Mouse (Mus musculus) thymus, postnatal 4 days (tissue): ENCODE data around the gene Doc2g.
"Not testable (repeated sequence)": the region's sequence is repeated elsewhere in the genome, so short reads cannot be mapped to it uniquely, and the experiment has no call there.

Experiments
- DNase-seq: peaks from one replicate; pipeline ENCODE4 v3.0.0; 2021

The Doc2g gene

GRCm38 (mm10) chr19:4003112-4003511, at the start of gene Doc2g:
Doc2g (plus strand) TSS chr19:4003313.
- DNase-seq: no peak

GRCm38 (mm10) chr19:3955033-3955432, 48.1 kb upstream of the Doc2g start:
- DNase-seq: no peak

GRCm38 (mm10) chr19:3955804-3956203, 47.3 kb upstream of the Doc2g start:
- no peak for DNase-seq

GRCm38 (mm10) chr19:3957296-3958036, 45.6 kb upstream of the Doc2g start:
- not testable (repeated sequence) for DNase-seq

- DNase-seq: no peak
Measured at GRCm38 (mm10) chr19:3958470-3958869, 44.6 kb upstream of the Doc2g start, which contains the start of gene Aldh3b3. Aldh3b3 (plus strand) TSS chr19:3958645.

- DNase-seq: no peak
Measured at GRCm38 (mm10) chr19:3959030-3959429, 44.1 kb upstream of the Doc2g start.

GRCm38 (mm10) chr19:3960211-3960610, 42.9 kb upstream of the Doc2g start:
- no peak for DNase-seq

- not testable (repeated sequence) for DNase-seq
Measured at GRCm38 (mm10) chr19:3961805-3962204, 41.3 kb upstream of the Doc2g start.

GRCm38 (mm10) chr19:3962469-3962868, 40.6 kb upstream of the Doc2g start:
- peak; percentile 67 for DNase-seq

- no peak for DNase-seq
Measured at GRCm38 (mm10) chr19:3964030-3964429, 39.1 kb upstream of the Doc2g start.

GRCm38 (mm10) chr19:3966330-3967075, 36.6 kb upstream of the Doc2g start:
- no peak for DNase-seq

- DNase-seq: no peak
Measured at GRCm38 (mm10) chr19:3967258-3967657, 35.9 kb upstream of the Doc2g start.

- DNase-seq: no peak
Measured at GRCm38 (mm10) chr19:3972229-3972628, 30.9 kb upstream of the Doc2g start, which contains the start of gene Aldh3b2. Aldh3b2 (plus strand) TSS chr19:3972328.

- DNase-seq: not testable (repeated sequence)
Measured at GRCm38 (mm10) chr19:3974608-3975007, 28.5 kb upstream of the Doc2g start.

GRCm38 (mm10) chr19:3975866-3976265, 27.2 kb upstream of the Doc2g start:
- DNase-seq: no peak

GRCm38 (mm10) chr19:3980309-3980708, 22.8 kb upstream of the Doc2g start:
- DNase-seq: peak; percentile 85

GRCm38 (mm10) chr19:3980917-3981316, 22.2 kb upstream of the Doc2g start:
- DNase-seq: no peak

- no peak for DNase-seq
Measured at GRCm38 (mm10) chr19:3983527-3984200, 19.4 kb upstream of the Doc2g start.

- DNase-seq: no peak
Measured at GRCm38 (mm10) chr19:3985261-3985681, 17.8 kb upstream of the Doc2g start.

- DNase-seq: no peak
Measured at GRCm38 (mm10) chr19:3986334-3986733, 16.8 kb upstream of the Doc2g start, which contains the start of gene Acy3. Acy3 (plus strand) TSS chr19:3986570.

GRCm38 (mm10) chr19:3988066-3988465, 15.0 kb upstream of the Doc2g start:
- DNase-seq: no peak

GRCm38 (mm10) chr19:3988750-3989149, 14.4 kb upstream of the Doc2g start:
- no peak for DNase-seq

- DNase-seq: no peak
Measured at GRCm38 (mm10) chr19:3990804-3991203, 12.3 kb upstream of the Doc2g start.
